Mouse (Mus musculus) thymus, adult 2 months (tissue): Measurements from ENCODE around the gene Pik3c2a.

ENCODE experiments used
- CTCF ChIP-seq: fragments of 200-500 bp; IDR thresholded peaks from 2 replicates; pipeline ENCODE4 v1.5.1; 2012; ENCODE audit warnings: mild to moderate bottlenecking, control low read depth, low read length, moderate library complexity, borderline replicate concordance; ENCODE audit not compliant: control insufficient read depth, poor library complexity, insufficient read depth; ENCODE audit errors: extremely low read depth
- POLR2A ChIP-seq: fragments of 200-500 bp; IDR thresholded peaks from 2 replicates; pipeline ENCODE4 v1.6.1; 2012; ENCODE audit warnings: mild to moderate bottlenecking, low read length, control low read depth, moderate library complexity; ENCODE audit not compliant: control insufficient read depth, poor library complexity, insufficient read depth; ENCODE audit errors: extremely low read depth

- TF ChIP-seq CTCF (no peak), POLR2A (no peak)
Measured at GRCm38 (mm10) chr7:116309456-116309855, 133.8 kb downstream of the Pik3c2a start.
